Mouse (Mus musculus) liver, embryonic 15.5 days (tissue): Measurements from ENCODE around the gene Msx2. TPM values are rescaled to one million over a fixed set of nuclear protein-coding genes. Genes with fewer than 3 reads are reported as not detected.

Source experiments
- ATAC-seq: fragments of 200-750 bp; cut with Nextera tagmentation; 2 replicates; pipeline ENCODE4 v1.8.0; 2017; ENCODE audit warnings: moderate number of reproducible peaks, mild to moderate bottlenecking, moderate library complexity; ENCODE audit not compliant: insufficient read depth
- H3K27ac ChIP-seq: fragments of 300-500 bp; sonication (generic); replicated peaks from 2 replicates; pipeline ENCODE4 v1.5.1; 2015; ENCODE audit warnings: mild to moderate bottlenecking, inconsistent platforms
- H3K27me3 ChIP-seq: fragments of 300-500 bp; sonication (generic); 2 replicates; pipeline ENCODE4 v1.6.1; 2015; ENCODE audit warnings: mild to moderate bottlenecking, inconsistent platforms
- H3K36me3 ChIP-seq: fragments of 300-500 bp; sonication (generic); replicated peaks from 2 replicates; pipeline ENCODE4 v1.6.1; 2015; ENCODE audit warnings: moderate library complexity, mild to moderate bottlenecking, inconsistent platforms
- H3K4me1 ChIP-seq: fragments of 300-500 bp; sonication (generic); replicated peaks from 2 replicates; pipeline ENCODE4 v1.6.1; 2015; ENCODE audit warnings: inconsistent platforms
- H3K4me2 ChIP-seq: fragments of 300-500 bp; sonication (generic); 2 replicates; pipeline ENCODE4 v1.6.1; 2015; ENCODE audit warnings: moderate library complexity, mild to moderate bottlenecking, inconsistent platforms
- H3K4me3 ChIP-seq: fragments of 300-500 bp; sonication (generic); replicated peaks from 2 replicates; pipeline ENCODE4 v1.5.1; 2015; ENCODE audit warnings: mild to moderate bottlenecking, inconsistent platforms
- H3K9ac ChIP-seq: fragments of 300-500 bp; sonication (generic); 2 replicates; pipeline ENCODE4 v1.6.1; 2015; ENCODE audit warnings: moderate library complexity, mild to moderate bottlenecking, inconsistent platforms
- H3K9me3 ChIP-seq: fragments of 300-500 bp; sonication (generic); replicated peaks from 2 replicates; pipeline ENCODE4 v1.6.1; 2016; ENCODE audit warnings: inconsistent platforms
- WGBS: fragments of 180-500 bp; shearing (Covaris S2); methylation state at CpG from one replicate; pipeline ENCODE4 v1.1.7; 2015; ENCODE audit warnings: mixed read lengths; ENCODE audit not compliant: insufficient replicate concordance; 5-methylcytosine and 5-hydroxymethylcytosine counted together
- polyA plus RNA-seq: library from polyadenylated mRNA; unstranded; fragments of >200 nt; fragmentation: Nextera tagmentation; extraction: Ambion mirVana; gene quantifications from 2 replicates; pipeline ENCODE4 v1.2.1, GENCODE M21; 2015

The Msx2 gene
- polyA plus RNA-seq, 1 experiment from 2014 or later: not detected

DNA sequence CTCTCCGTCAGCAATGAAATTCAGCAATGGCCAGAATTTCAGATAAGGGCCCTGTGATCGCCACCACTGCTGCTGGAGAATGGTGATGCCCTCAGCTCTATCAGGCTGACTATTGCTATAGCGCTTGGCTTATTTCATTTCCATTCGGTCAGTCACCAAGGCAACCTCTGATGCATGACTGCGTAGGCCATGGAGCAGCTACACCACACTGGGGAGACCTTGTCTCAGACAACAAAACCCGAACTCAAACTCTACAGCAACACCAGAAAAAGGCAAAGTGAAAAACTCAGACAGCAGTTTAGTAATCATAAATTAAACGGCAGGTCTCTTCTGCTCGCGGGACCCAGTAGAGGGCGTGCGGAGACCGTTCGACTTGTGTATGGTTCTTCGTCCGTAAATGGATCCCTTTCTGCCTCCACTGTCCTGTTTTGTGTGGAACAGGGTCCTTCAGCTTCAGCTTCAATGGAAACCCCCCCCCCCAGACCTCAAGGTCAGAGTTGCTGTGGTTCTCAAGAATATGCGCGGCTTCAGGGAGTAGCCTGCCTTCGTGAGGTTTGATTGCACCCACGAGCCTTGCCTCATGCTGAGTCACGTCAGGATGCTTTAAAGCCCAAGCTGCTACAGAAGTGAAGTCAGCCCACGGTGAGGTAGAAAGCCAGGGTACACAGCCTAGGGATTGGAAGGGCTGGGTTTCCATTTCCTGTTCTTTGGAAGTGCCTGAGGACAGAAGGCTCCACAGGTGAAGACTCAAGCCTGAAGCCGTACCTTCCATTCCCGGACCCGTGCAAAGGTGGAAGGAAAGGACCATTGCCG lies 30.5 kb downstream of the Msx2 start:
- no peaks in the 10 kb centered on the region for H3K4me1 ChIP-seq
- no peaks in the 10 kb centered on the region for H3K36me3 ChIP-seq
- no peak for ATAC-seq
- peak overlapping the region; percentile 38; the same call in 1 of the 2 replicates for H3K27ac ChIP-seq
- H3K4me2 ChIP-seq: peak overlapping the region; percentile 25; the same call in 1 of the 2 replicates
- WGBS: 31% methylated on average over 25 of the region's 25 CpGs
- H3K4me3 ChIP-seq: peak overlapping the region; percentile 6; the same call in 1 of the 2 replicates
- H3K27me3 ChIP-seq: no peaks in the 10 kb centered on the region
- no peaks in the 10 kb centered on the region for H3K9me3 ChIP-seq
- H3K9ac ChIP-seq: no peak overlapping the region

DNA sequence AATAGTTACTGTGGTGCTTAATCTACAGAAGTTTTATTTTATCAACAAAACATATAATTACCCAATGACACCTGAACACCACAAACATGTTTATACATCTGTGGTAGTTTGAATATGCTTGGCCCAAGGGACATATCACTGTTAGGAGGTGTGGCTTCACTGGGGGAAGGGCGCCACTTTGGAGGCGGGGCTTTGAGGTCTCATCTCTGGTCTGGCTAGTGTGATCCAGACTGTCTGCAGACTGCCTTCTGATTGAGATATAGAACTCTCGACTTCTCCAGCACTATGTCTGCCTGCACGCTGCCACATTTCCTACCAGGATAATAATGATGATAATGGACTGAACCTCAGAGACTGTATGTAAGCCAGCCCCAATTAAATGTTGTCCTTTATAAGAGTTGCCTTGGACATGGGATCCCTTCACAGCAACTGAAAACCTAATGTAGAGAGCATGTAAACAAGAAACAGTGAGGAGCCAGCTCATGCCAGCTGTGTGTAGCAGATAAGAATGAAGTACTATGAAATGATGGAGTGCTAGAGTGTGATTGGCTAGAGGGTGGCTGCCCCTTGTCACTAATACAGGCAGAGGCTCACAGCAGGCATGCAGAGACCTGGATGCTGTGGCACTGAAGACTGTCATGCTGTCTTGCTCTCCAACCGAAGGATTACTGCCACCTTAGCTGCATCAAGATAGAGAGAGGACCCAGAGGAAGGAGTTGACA lies 31.4 kb downstream of the Msx2 start:
- Histone ChIP-seq H3K9ac (no peak overlapping the region), H3K4me2 (no peak overlapping the region; the same call in 1 of the 2 replicates), H3K4me3 (peak overlapping the region; percentile 6; the same call in 1 of the 2 replicates), H3K27ac (peak overlapping the region; percentile 38; the same call in 1 of the 2 replicates), H3K27me3 (no peaks in the 10 kb centered on the region), H3K9me3 (no peaks in the 10 kb centered on the region), H3K4me1 (no peaks in the 10 kb centered on the region), H3K36me3 (no peaks in the 10 kb centered on the region)
- peak; percentile 87 for ATAC-seq
- WGBS: 27% methylated on average over 5 of the region's 5 CpGs

DNA sequence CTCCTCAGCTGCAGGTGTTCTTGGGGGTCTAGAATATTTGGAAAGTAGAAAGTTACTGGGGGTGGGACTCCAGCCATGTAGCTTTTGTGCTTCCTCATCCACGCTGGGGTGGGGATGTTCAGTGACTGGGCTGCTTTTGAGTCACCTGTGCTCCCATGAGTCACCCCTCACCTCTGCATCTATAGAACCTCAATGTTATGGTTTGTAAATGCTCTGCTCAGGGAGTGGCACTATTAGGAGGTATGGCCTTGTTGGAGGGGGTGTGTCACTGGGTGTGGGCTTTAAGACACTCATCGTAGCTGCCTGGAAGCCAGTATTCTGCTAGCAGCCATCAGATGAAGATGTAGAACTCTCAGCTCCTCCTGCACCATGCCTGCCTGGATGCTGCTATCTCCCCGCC lies 32.9 kb downstream of the Msx2 start:
- ATAC-seq: no peak
- no peak overlapping the region for H3K9ac ChIP-seq
- H3K4me3 ChIP-seq: no peak overlapping the region
- no peaks in the 10 kb centered on the region for H3K27me3 ChIP-seq
- H3K36me3 ChIP-seq: no peaks in the 10 kb centered on the region
- H3K4me1 ChIP-seq: no peaks in the 10 kb centered on the region
- H3K27ac ChIP-seq: no peak overlapping the region
- 60% methylated on average over 3 of the region's 3 CpGs for WGBS
- H3K4me2 ChIP-seq: no peak overlapping the region
- no peaks in the 10 kb centered on the region for H3K9me3 ChIP-seq

DNA sequence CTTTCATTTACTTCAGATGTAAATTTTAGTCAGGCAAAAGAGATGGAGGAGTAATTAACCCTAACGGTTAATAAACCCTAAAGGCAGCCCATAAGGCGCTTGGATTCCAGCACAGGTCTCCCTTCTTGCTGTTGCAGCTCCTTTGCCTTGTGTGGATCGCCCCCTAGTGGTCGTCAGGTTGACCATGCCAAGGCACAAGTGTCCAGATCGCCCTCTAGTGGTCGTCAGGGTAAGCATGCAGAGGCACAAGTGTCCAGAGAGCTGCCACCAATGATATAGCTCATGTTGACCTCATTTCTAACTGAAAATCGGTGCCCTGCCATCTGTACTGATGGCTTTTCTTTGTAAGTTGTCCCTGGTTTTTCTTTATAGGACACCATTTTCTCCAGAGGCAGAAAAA lies 46.4 kb downstream of the Msx2 start:
- no peaks in the 10 kb centered on the region for H3K4me1 ChIP-seq

DNA sequence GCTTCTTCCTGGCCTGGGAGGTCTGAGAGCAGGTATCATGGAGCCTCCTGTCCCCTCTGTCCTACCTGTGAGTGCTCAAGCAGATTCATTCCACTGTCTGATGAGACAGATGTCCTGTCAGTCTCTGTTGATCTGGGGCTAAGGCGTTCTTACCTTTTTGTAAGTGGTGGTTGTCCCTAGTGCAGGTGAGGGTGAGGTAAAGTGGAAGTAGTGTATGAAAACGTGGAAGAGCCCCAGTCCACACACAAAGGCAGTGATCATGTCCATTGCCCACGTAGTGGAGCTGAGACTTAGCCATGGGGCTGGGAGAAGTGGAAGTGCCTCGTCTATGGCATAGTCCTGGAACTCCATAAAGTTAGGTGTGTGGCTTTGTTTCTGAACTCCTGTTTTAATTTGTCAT lies 51.7 kb downstream of the Msx2 start:
- H3K9ac ChIP-seq: no peak overlapping the region
- H3K27ac ChIP-seq: no peak overlapping the region
- H3K4me3 ChIP-seq: no peak overlapping the region
- no peak for ATAC-seq
- no peaks in the 10 kb centered on the region for H3K27me3 ChIP-seq
- no peaks in the 10 kb centered on the region for H3K36me3 ChIP-seq
- no peaks in the 10 kb centered on the region for H3K9me3 ChIP-seq
- H3K4me2 ChIP-seq: no peak overlapping the region
- H3K4me1 ChIP-seq: no peaks in the 10 kb centered on the region
- whole genome bisulfite sequencing: 45% methylated on average over 4 of the region's 4 CpGs

More for the DNA sequence above, 46.4 kb downstream of the Msx2 start:
- no peaks in the 10 kb centered on the region for H3K27me3 ChIP-seq
- no peaks in the 10 kb centered on the region for H3K36me3 ChIP-seq
- no peak overlapping the region for H3K4me3 ChIP-seq
- H3K9ac ChIP-seq: no peak overlapping the region
- WGBS: 15% methylated on average over 7 of the region's 7 CpGs
- H3K27ac ChIP-seq: no peak overlapping the region
- no peak overlapping the region for H3K4me2 ChIP-seq
- no peak for ATAC-seq
- H3K9me3 ChIP-seq: no peaks in the 10 kb centered on the region

DNA sequence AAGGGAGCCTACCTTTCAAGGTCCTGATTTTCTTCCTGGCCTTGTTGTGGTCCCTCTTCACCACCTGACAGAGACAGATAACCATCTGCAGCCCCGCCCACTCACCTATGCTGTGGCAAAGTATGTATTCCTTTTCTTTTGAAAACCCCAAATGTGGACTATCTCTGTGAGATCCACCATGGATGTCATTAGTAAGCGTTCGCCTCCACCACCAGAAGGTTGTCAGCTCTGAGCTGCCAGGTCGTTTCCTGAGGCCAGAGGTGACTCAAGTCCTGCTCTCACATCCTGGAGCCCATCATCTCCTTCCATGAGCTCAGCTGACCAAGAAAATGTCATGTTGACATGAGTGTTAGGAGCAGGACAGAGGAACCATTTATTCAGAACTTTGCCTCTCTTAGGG lies 52.1 kb downstream of the Msx2 start:
- no peaks in the 10 kb centered on the region for H3K36me3 ChIP-seq
- H3K9ac ChIP-seq: no peak overlapping the region
- no peak overlapping the region for H3K4me3 ChIP-seq
- no peak overlapping the region for H3K27ac ChIP-seq
- no peaks in the 10 kb centered on the region for H3K27me3 ChIP-seq
- WGBS: 50% methylated on average over 4 of the region's 4 CpGs
- no peaks in the 10 kb centered on the region for H3K9me3 ChIP-seq
- H3K4me2 ChIP-seq: no peak overlapping the region
- no peak for ATAC-seq
- H3K4me1 ChIP-seq: no peaks in the 10 kb centered on the region

DNA sequence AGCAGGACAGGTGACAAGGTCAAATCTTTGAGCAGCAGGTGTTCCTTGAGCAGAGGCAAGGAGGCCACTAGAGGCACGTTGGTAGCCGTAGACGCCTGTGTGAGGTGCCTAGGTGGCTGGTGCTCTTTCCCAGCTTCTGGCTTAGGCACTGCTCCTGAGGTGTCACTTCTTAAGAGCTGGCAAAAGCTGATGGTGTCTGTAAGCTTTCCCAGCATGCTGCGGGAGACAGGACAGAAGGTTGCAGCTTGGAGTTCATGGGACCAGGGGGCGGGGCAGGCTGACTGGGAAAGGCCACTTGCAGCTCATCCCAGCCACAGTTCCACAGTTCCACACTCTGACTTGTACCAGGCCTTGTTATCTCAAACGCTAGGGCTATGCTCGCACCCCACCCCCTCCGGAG lies 53.2 kb downstream of the Msx2 start:
- no peaks in the 10 kb centered on the region for H3K36me3 ChIP-seq
- no peak for ATAC-seq
- no peak overlapping the region for H3K27ac ChIP-seq
- H3K27me3 ChIP-seq: no peaks in the 10 kb centered on the region
- H3K4me2 ChIP-seq: no peak overlapping the region
- H3K4me1 ChIP-seq: no peaks in the 10 kb centered on the region
- WGBS: 61% methylated on average over 8 of the region's 8 CpGs
- no peaks in the 10 kb centered on the region for H3K9me3 ChIP-seq
- no peak overlapping the region for H3K9ac ChIP-seq
- no peak overlapping the region for H3K4me3 ChIP-seq

DNA sequence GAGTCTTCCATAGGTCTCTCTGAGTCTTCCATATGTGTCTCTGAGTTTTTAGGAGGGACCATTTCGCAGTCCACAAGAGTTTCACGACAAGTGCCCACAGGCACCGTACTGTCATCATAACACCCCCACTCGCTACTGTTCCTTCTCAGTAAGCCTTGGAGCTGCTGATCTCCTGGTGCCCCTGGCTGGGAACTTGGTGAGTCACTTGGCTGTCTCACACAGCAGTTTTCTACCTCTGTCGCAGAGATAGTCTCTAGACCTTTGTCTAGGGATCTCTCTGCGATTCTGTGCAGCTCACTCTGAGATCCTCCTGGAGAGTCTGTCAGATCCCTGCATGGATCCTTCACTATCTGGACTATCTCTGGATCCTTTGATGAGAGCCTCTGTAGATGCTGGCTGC lies 55.2 kb downstream of the Msx2 start:
- no peaks in the 10 kb centered on the region for H3K27me3 ChIP-seq
- no peak for ATAC-seq
- 78% methylated on average over 6 of the region's 6 CpGs for WGBS

More for the DNA sequence above, 55.2 kb downstream of the Msx2 start:
- Histone ChIP-seq H3K9ac (no peak overlapping the region), H3K4me2 (no peak overlapping the region), H3K27ac (no peak overlapping the region), H3K36me3 (no peaks in the 10 kb centered on the region), H3K4me1 (no peaks in the 10 kb centered on the region), H3K9me3 (no peaks in the 10 kb centered on the region), H3K4me3 (no peak overlapping the region)

Other genes starting within 250 kb of the Msx2 start
- gene Ror2, start 186.9 kb downstream of the Msx2 start, polyA plus RNA-seq: 0.23 and 0.30 TPM in 2 replicates
- gene Sptlc1, start 95.7 kb downstream of the Msx2 start, polyA plus RNA-seq: 12.3 and 13.3 TPM in 2 replicates